In genomic region chr1:133147324-133147723, GRCm38 (mm10) we compare ENCODE assay signal across 7 mouse cellular contexts.
"Had no signal": no experiment of that assay in that cellular context is flagged by ENCODE, and none has a peak within 500 bp of the region (broad histone marks: within the 10 kb centered on the region; RNA-seq: fewer than 3 reads in every experiment).

No protein-coding gene starts in this region.

- DNase-seq: kidney, adult 2 months; kidney, postnatal 25 days; layer of hippocampus, postnatal 36 days; liver, embryonic 13.5 days; thymus, adult 2 months; thymus, postnatal 14 days; thymus, postnatal 4 days had no signal
